Mouse (Mus musculus) midbrain, embryonic 13.5 days (tissue): ENCODE measurements around the gene Muc1. TPM values are rescaled to one million over a fixed set of nuclear protein-coding genes. Genes with fewer than 3 reads are reported as not detected.
"Not testable (repeated sequence)": the region's sequence is repeated elsewhere in the genome, so short reads cannot be mapped to it uniquely, and the experiment has no call there.

Experiments
- ATAC-seq: fragments of 200-750 bp; cut with Nextera tagmentation; 2 replicates; pipeline ENCODE4 v1.8.0; 2017; ENCODE audit warnings: mild to moderate bottlenecking, moderate TSS enrichment, moderate library complexity
- H3K27ac ChIP-seq: fragments of 300-500 bp; sonication (generic); 2 replicates; pipeline ENCODE4 v1.5.1; 2015; ENCODE audit warnings: inconsistent platforms, mild to moderate bottlenecking, moderate library complexity
- H3K27me3 ChIP-seq: fragments of 300-500 bp; sonication (generic); 2 replicates; pipeline ENCODE4 v1.6.1; 2015; ENCODE audit warnings: mild to moderate bottlenecking, inconsistent platforms
- H3K36me3 ChIP-seq: fragments of 300-500 bp; sonication (generic); 2 replicates; pipeline ENCODE4 v1.6.1; 2015; ENCODE audit warnings: mild to moderate bottlenecking, inconsistent platforms
- H3K4me1 ChIP-seq: fragments of 300-500 bp; sonication (generic); replicated peaks from 2 replicates; pipeline ENCODE4 v1.6.1; 2015; ENCODE audit warnings: inconsistent platforms
- H3K4me2 ChIP-seq: fragments of 300-500 bp; sonication (generic); replicated peaks from 2 replicates; pipeline ENCODE4 v1.6.1; 2015; ENCODE audit warnings: moderate library complexity, mild to moderate bottlenecking, inconsistent platforms
- H3K4me3 ChIP-seq: fragments of 300-500 bp; sonication (generic); replicated peaks from 2 replicates; pipeline ENCODE4 v1.5.1; 2015; ENCODE audit warnings: mild to moderate bottlenecking, inconsistent platforms
- H3K9ac ChIP-seq: fragments of 300-500 bp; sonication (generic); replicated peaks from 2 replicates; pipeline ENCODE4 v1.6.1; 2015; ENCODE audit warnings: mild to moderate bottlenecking, inconsistent platforms
- H3K9me3 ChIP-seq: fragments of 300-500 bp; sonication (generic); 2 replicates; pipeline ENCODE4 v1.6.1; 2016; ENCODE audit warnings: mild to moderate bottlenecking, inconsistent platforms
- WGBS: fragments of 180-500 bp; shearing (Covaris S2); methylation state at CpG from one replicate; pipeline ENCODE4 v1.1.7; 2015; 5-methylcytosine and 5-hydroxymethylcytosine counted together
- polyA plus RNA-seq: library from polyadenylated mRNA; unstranded; fragments of >200 nt; fragmentation: Nextera tagmentation; extraction: Ambion mirVana; gene quantifications from 2 replicates; pipeline ENCODE4 v1.2.1, GENCODE M21; 2015

Muc1 gene
- polyA plus RNA-seq, 1 experiment from 2014 or later, result 3.2 TPM

DNA sequence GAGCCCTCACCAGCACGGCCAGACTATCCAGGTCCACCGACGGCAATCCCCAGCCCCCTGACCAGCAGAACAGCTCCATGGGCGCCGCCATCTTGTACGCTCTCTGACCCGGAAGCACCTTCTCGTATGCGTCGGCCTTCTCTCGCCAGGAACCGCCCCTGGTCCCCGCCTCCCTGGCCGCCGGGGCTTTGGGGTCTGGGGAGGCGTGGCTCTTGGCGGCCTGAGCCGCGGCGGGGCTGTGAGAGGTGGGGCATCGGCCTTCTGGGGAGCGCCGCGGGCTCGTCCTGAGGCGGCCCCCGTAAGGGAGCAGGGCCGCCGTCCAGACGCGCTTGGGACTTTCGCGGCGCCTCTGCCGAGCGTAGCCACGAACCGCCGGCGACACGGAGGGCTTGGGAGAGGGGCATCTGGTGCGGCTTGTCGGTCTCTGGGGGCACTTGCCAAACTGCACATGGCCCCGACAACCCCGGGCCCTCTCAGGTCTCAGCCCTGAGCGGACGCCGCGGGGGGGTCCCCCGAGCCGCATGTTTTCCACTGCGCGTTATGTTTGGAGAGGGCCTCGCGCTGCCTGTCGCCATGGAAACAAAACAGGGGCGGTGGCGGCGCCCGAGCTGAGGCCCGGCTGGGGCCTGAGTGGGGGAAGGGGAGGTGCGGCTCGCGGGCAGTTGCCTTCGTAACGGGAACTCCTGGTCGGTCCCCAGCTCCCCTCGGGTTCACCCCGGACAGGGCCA lies 14.9 kb upstream of the Muc1 start:
- Histone ChIP-seq H3K36me3 (peaks cover 28% of the 10 kb centered on the region), H3K9me3 (no peaks in the 10 kb centered on the region), H3K27me3 (no peaks in the 10 kb centered on the region), H3K9ac (peak overlapping the region; percentile 80), H3K4me1 (peaks cover 57% of the 10 kb centered on the region), H3K27ac (peak overlapping the region; percentile 99), H3K4me3 (peak overlapping the region; percentile 84), H3K4me2 (peak overlapping the region; percentile 70)
- ATAC-seq, result peak; percentile 89
- 0% methylated on average over 68 of the region's 69 CpGs for WGBS

DNA sequence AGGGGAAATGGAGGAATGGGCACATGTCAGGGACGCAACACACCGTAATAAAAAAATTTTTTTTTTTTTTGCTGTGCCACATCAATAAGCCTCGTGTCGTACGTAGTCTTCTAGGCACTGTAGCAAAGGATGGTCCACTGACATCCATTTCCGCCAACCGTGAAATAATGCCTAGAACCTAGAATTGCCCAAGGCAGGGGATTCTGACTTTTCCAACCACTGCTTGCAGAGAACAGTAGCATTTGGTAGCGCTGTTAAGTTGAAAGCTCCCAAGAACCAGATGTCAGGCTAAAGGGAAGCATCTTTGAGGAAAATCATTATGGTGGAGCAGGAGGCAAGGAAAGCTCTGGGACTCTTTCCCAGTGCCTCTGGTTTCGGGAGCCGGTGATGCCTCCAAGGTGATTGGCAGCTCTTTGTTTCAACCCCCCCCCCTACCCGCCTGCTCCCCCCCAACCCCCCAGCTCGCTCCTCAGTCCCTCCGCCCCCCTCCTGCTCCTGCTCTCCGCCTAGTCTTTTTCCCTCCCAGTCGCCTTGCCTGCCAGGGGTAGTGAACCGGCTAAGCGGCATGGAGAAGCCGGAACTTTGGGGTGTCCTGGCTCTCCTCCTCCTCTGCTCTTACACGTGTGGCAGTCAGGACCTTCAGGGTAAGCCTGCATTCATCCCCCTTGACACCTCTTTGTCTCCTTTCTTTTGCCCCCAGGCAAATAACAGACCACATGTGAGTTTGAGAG lies 14.0 kb upstream of the Muc1 start, which contains the start of gene Thbs3:
Gene Thbs3, plus strand, starts transcription at position 500 of the 731 bp plus-strand sequence.
- 1% methylated on average over 19 of the region's 19 CpGs for WGBS
- H3K36me3 ChIP-seq, result peaks cover 27% of the 10 kb centered on the region
- peaks cover 66% of the 10 kb centered on the region for H3K4me1 ChIP-seq
- ATAC-seq, result no peak
- peak within 1 kb of the TSS; percentile 84 for H3K4me3 ChIP-seq
- peak within 1 kb of the TSS; percentile 80 for H3K9ac ChIP-seq
- peak within 1 kb of the TSS; percentile 70 for H3K4me2 ChIP-seq
- H3K9me3 ChIP-seq, result no peaks in the 10 kb centered on the region
- H3K27ac ChIP-seq, result peak within 1 kb of the TSS; percentile 99
- H3K27me3 ChIP-seq, result no peaks in the 10 kb centered on the region

GRCm38 (mm10) chr3:89215853-89216252 lies 13.0 kb upstream of the Muc1 start:
- Histone ChIP-seq H3K4me2 (peak overlapping the region; percentile 70), H3K4me3 (peak overlapping the region; percentile 84), H3K9me3 (no peaks in the 10 kb centered on the region), H3K4me1 (peaks cover 70% of the 10 kb centered on the region), H3K9ac (peak overlapping the region; percentile 80), H3K27ac (peak overlapping the region; percentile 99), H3K27me3 (no peaks in the 10 kb centered on the region), H3K36me3 (peaks cover 23% of the 10 kb centered on the region)
- under 1% methylated on average over 6 of the region's 6 CpGs for WGBS
- peak; percentile 48 for ATAC-seq

- Histone ChIP-seq H3K4me2 (peak overlapping the region; percentile 70), H3K4me3 (peak overlapping the region; percentile 84; the same call in 1 of the 2 replicates), H3K4me1 (peaks cover 75% of the 10 kb centered on the region), H3K36me3 (peaks cover 25% of the 10 kb centered on the region), H3K27ac (peak overlapping the region; percentile 99; the same call in 1 of the 2 replicates), H3K9ac (peak overlapping the region; percentile 41; the same call in 1 of the 2 replicates)
- 77% methylated on average over 7 of the region's 7 CpGs for WGBS
- not testable (repeated sequence) for ATAC-seq, H3K27me3 ChIP-seq, H3K9me3 ChIP-seq
Measured at GRCm38 (mm10) chr3:89216407-89216806, 12.4 kb upstream of the Muc1 start.

GRCm38 (mm10) chr3:89218271-89218670 lies 10.6 kb upstream of the Muc1 start:
- 82% methylated on average over 1 of the region's 1 CpGs for WGBS

GRCm38 (mm10) chr3:89219546-89219945 lies 9.3 kb upstream of the Muc1 start:
- no peak for ATAC-seq
- H3K36me3 ChIP-seq, result peaks cover 48% of the 10 kb centered on the region
- H3K4me1 ChIP-seq, result peaks cover 82% of the 10 kb centered on the region
- no peak overlapping the region for H3K4me2 ChIP-seq
- H3K4me3 ChIP-seq, result no peak overlapping the region
- WGBS, result 48% methylated on average over 8 of the region's 8 CpGs
- peak overlapping the region; percentile 62 for H3K27ac ChIP-seq
- H3K27me3 ChIP-seq, result no peaks in the 10 kb centered on the region
- peak overlapping the region; percentile 48; the same call in 1 of the 2 replicates for H3K9ac ChIP-seq
- H3K9me3 ChIP-seq, result no peaks in the 10 kb centered on the region

More at GRCm38 (mm10) chr3:89218271-89218670, 10.6 kb upstream of the Muc1 start:
- Histone ChIP-seq H3K4me3 (no peak overlapping the region), H3K36me3 (peaks cover 37% of the 10 kb centered on the region), H3K9me3 (no peaks in the 10 kb centered on the region), H3K27ac (peak overlapping the region; percentile 27; the same call in 1 of the 2 replicates), H3K27me3 (no peaks in the 10 kb centered on the region), H3K9ac (0 out of 2 replicates have a peak overlapping the region, but pooled peaks have one; percentile 23), H3K4me2 (no peak overlapping the region), H3K4me1 (peaks cover 73% of the 10 kb centered on the region)
- ATAC-seq, result no peak

- Histone ChIP-seq H3K9me3 (no peaks in the 10 kb centered on the region), H3K4me3 (no peak overlapping the region), H3K36me3 (peaks cover 48% of the 10 kb centered on the region), H3K9ac (0 out of 2 replicates have a peak overlapping the region, but pooled peaks have one; percentile 0), H3K4me1 (peaks cover 82% of the 10 kb centered on the region), H3K27ac (peak overlapping the region; percentile 48; the same call in 1 of the 2 replicates), H3K27me3 (no peaks in the 10 kb centered on the region), H3K4me2 (no peak overlapping the region)
- ATAC-seq, result no peak
- 65% methylated on average over 5 of the region's 5 CpGs for WGBS
Measured at GRCm38 (mm10) chr3:89221167-89221566, 7.7 kb upstream of the Muc1 start.

DNA sequence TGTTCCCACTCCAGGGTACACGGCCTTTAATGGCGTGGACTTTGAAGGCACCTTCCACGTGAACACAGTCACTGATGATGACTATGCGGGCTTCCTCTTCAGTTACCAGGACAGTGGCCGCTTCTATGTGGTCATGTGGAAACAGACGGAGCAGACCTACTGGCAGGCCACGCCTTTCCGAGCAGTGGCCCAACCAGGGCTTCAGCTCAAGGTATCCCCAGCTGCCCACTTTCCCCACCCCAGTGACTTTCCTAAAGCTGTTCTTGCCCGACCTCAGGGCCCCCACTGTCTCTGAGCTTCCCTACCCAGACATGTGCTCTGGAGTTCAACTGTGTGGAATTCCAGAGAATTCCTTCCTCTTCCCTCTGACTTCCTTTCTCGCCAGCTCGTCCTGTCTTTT lies 4.1 kb upstream of the Muc1 start:
- peaks cover 79% of the 10 kb centered on the region for H3K4me1 ChIP-seq
- H3K4me3 ChIP-seq, result peak overlapping the region; percentile 68
- H3K27ac ChIP-seq, result peak overlapping the region; percentile 97
- peak overlapping the region; percentile 85 for H3K9ac ChIP-seq
- 21% methylated on average over 11 of the region's 11 CpGs for WGBS
- no peak for ATAC-seq
- H3K27me3 ChIP-seq, result no peaks in the 10 kb centered on the region
- H3K4me2 ChIP-seq, result peak overlapping the region; percentile 83
- H3K36me3 ChIP-seq, result peaks cover 35% of the 10 kb centered on the region
- H3K9me3 ChIP-seq, result no peaks in the 10 kb centered on the region

GRCm38 (mm10) chr3:89225321-89225815 lies 3.5 kb upstream of the Muc1 start:
- Histone ChIP-seq H3K4me2 (peak overlapping the region; percentile 83), H3K4me3 (peak overlapping the region; percentile 68), H3K9me3 (no peaks in the 10 kb centered on the region), H3K36me3 (peaks cover 30% of the 10 kb centered on the region), H3K4me1 (peaks cover 76% of the 10 kb centered on the region), H3K27ac (peak overlapping the region; percentile 97), H3K27me3 (no peaks in the 10 kb centered on the region), H3K9ac (peak overlapping the region; percentile 85)
- WGBS, result 8% methylated on average over 12 of the region's 12 CpGs
- ATAC-seq, result no peak

DNA sequence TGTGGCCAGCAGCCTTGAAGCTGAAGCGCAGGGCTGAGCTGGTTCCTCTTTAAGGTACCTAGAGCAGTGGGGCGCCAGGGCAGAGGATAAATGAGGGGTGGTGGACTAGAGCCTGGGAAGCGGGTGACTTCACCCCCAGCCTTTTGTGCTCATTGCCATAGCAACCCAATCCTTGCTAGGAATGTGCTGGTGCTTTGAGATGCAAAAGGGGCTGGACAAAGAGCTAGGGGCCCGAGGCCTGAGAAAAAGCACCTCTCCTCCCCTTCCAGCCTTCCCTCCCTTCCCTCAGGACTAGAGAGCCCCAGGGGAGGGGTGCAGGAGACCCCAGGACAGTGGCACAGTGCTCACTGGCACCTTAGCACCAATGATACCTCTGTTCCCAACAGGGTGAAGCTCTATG lies 2.9 kb upstream of the Muc1 start:
- peak overlapping the region; percentile 68 for H3K4me3 ChIP-seq
- peak; percentile 68 for ATAC-seq
- H3K9me3 ChIP-seq, result no peaks in the 10 kb centered on the region
- H3K4me2 ChIP-seq, result peak overlapping the region; percentile 83
- WGBS, result 4% methylated on average over 4 of the region's 4 CpGs
- peak overlapping the region; percentile 85 for H3K9ac ChIP-seq
- H3K27ac ChIP-seq, result peak overlapping the region; percentile 97
- peaks cover 74% of the 10 kb centered on the region for H3K4me1 ChIP-seq
- peaks cover 28% of the 10 kb centered on the region for H3K36me3 ChIP-seq
- no peaks in the 10 kb centered on the region for H3K27me3 ChIP-seq

GRCm38 (mm10) chr3:89226361-89226760 lies 2.5 kb upstream of the Muc1 start:
- Histone ChIP-seq H3K36me3 (peaks cover 23% of the 10 kb centered on the region), H3K4me2 (peak overlapping the region; percentile 83), H3K27me3 (no peaks in the 10 kb centered on the region), H3K9ac (peak overlapping the region; percentile 85), H3K4me1 (peaks cover 70% of the 10 kb centered on the region), H3K27ac (peak overlapping the region; percentile 97), H3K9me3 (no peaks in the 10 kb centered on the region), H3K4me3 (peak overlapping the region; percentile 68)
- ATAC-seq, result no peak
- WGBS, result 3% methylated on average over 11 of the region's 11 CpGs

- WGBS, result 2% methylated on average over 21 of the region's 21 CpGs
- no peak for ATAC-seq
- Histone ChIP-seq H3K4me2 (peak within 1 kb of the TSS; percentile 83), H3K4me1 (peaks cover 70% of the 10 kb centered on the region), H3K27me3 (no peaks in the 10 kb centered on the region), H3K9ac (peak within 1 kb of the TSS; percentile 85), H3K9me3 (no peaks in the 10 kb centered on the region), H3K27ac (peak within 1 kb of the TSS; percentile 97), H3K4me3 (peak within 1 kb of the TSS; percentile 68), H3K36me3 (peaks cover 19% of the 10 kb centered on the region)
Measured at GRCm38 (mm10) chr3:89226900-89227299, 2.0 kb upstream of the Muc1 start, which contains the start of gene Mtx1. Gene Mtx1, minus strand, starts transcription at chr3:89227088.
